Mouse (Mus musculus) thymus, adult 18-20 months (tissue): Measurements from ENCODE around the gene Cmklr1.

Source experiments
- DNase-seq, 2 experiments: peaks; one replicate each; pipeline ENCODE4 v3.0.0; 2022; ENCODE audit warnings: mixed read lengths in 2 of 2

The Cmklr1 gene

DNA sequence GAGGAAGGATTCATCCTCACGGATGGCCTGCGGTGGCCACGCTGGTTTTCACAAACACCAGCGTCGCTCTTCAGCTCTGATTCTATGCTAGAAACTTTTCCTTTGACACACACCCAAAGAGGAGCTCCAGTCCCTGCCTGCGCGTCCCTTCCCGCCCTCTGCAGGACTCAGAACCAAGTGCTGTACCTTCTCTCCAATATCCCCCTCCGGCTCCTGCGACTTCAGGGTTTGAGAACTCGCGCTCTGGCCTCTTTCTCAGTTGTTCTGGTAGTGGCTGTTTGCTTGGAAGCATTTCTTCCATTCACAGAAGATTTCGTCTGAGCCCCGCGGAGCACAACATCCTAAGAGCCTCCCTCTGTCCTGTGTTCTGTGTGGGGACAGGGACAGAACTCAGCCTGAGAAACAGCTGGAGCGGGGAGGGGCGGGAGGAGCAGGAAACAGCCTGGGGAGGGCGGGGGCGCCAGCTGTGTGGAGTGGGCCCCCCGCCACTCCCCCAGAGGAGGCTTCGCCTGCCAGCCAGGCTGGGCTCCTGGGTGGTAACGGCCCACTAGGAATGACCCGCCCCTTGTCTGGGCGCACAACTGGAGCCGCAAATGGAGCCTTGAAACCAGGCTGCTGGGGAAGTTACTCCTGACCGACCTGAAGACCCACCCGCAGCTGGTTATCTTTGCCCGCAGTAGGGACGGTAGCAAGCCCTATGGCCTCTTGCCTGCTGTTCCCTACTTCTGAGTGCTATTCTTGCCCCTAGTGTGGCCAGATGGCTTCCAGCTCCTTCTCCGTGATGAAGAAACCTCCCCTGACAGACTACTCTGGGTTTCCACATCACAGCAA is at the start of gene Cmklr1:
TSS of gene Cmklr1 (minus strand) at position 392 of the 831 bp plus-strand sequence.
- no peak for DNase-seq

DNA sequence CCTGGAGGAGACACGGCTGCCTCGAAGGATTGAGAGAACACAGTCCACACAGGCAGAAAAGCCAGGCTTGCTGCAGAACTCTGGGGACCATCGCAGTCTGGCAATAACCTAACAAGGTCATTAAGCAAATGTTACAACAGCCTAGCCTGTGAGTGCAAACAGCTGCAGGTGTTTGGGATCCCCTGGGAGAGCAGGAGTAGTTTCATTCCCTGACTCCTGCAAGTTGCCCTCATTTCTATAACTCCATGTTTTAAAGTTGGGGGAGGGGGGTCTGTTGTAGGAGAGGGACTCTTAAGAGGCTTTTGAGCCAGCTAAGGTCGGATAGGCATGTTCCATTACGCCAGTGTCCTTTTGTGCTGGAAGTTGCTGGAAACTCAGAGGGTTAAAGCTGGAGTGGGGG is 44.2 kb upstream of the Cmklr1 start:
- DNase-seq = no peak

DNA sequence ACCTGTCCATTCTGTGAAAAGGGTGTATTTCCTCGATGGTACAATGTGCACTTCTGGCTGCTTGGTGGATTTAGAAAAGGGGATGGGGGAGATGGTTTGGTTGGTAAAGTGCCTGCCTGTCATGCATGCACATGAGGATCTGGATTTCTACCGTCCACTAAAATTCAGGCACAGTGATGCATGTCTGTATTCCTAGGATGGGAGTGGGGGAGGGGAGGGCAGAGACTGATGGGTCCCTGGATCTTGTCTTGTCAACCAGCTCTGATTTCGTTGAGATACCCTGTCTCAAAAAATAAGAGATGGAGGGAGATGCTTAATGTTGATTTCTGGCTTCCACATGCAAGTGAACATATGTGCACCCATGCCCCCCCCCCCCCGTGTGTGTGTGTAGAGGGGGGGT is 43.8 kb upstream of the Cmklr1 start:
- DNase-seq = no peak

DNA sequence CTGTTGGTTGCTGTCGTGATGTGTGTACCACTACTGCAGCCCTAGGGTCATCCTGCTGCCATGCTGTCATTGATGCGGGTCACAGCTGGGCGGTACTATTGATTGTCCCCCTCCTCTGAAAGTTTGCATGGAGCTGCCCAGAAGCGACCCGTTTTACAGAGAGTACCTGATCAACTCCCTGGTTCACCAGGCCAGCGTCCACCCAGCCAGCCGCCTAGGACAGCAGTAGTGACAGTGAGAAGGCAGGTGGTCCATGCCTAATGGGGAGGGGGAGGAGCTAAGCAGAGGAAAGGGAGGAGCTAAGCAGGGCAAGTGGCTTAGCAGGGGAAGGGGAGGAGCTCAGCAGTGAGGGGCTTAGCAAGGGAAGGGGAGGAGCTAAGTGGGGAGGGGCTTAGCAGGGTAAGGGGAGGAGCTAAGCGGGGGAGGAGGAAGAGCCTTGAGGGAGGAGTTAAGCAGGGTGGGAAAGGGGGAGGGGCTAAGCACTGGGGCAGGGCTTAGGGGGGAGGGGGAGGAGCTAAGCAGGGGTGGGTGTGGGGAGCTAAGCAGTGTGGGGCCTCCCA is 43.0 kb upstream of the Cmklr1 start:
- DNase-seq = no peak

DNA sequence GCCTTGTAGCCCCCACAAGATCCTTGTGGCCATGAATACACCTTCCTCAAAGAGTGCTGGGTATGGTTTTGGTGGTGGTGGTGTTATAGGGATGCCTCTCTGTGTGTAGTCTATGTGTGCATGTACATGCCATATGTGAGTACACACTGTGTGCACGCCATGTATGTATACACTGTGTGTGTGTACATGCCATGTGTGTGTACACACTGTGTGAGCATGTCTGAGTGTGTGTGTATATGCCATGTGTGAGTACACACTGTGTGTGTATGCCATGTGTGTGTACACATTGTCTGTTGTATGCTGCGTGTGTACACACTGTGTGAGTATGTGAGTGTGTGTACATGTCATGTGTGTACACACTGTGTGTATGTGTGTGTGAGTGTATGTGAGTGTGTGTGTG is 40.6 kb upstream of the Cmklr1 start:
- DNase-seq = no peak

DNA sequence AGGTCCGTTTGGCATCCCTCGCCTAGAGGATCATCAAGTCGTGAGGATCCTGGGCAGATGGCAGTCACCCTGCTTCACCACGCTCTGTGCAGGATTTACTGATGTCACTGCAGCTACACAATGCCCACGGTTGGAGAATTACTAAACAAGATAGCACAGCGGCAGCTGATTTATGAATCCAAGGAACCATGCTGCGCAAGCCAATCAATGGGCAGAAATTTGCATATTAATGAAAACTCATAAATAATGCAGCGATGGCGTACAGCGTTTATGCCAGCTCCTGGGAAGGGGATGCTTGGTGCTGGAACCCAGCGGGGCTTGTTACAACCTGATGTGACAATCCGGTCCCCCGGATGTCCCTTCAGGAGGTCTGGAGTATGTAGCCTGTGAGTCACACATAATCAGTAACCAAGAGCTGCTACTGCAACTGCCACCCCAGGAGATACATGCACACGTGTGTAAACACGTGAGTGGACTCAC is 39.9 kb upstream of the Cmklr1 start:
- no peak for DNase-seq

DNA sequence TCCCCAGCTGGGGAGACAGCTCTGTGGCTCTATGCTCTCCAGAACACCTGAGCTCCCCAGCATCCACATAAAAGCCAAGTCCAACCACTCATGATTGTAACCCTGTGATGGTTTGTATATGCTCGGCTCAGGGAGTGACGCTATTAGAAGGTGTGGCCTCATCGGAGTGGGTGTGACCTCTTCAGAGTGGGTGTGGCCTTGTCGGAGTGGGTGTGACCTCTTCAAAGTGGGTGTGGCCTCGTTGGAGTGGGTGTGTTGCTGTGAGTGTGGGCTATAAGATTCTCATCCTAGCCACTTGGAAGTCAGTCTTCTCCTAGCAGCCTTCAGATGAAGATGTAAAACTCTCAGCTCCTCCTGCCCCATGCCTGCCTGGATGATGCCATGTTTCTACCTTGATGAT is 37.3 kb upstream of the Cmklr1 start:
- no peak for DNase-seq

DNA sequence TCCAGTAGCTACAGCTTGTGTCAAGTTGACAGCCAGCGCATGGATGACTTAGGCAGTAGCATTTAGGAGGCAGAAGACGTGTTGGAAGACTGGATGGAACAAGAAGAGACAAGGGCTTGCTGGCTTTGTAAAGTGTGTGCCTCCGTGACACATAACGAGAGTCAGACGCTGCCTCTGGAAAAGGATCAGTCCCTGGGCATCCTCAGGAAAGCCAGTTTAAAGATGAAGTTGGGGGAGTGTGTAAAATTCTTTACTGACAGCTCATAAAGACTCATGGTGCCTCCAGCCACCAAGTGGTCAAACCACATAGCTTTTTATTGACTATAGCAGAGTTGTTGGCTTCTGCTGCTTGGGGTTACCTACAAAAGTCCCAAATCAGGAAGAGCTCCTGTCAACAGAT is 35.2 kb upstream of the Cmklr1 start:
- no peak for DNase-seq

DNA sequence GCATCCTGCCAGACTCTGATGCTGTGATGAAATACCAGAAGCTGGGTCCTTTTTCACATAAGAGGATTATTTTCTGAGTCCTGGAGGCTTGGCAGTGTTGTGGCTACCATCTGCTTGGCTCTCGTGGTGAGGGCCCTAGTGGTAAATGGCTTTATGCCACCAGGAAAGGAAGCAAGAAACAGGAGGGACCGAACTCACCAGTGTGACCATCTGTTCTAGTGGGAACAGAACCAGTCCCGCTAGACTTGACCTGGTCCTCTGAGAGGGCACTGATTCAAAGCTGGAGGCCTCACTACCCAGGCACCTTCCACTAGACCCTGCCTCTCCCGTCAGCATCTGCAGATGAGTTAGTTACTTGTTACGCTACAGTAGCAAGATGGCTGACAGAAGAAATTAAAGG is 33.0 kb upstream of the Cmklr1 start:
- DNase-seq = no peak

DNA sequence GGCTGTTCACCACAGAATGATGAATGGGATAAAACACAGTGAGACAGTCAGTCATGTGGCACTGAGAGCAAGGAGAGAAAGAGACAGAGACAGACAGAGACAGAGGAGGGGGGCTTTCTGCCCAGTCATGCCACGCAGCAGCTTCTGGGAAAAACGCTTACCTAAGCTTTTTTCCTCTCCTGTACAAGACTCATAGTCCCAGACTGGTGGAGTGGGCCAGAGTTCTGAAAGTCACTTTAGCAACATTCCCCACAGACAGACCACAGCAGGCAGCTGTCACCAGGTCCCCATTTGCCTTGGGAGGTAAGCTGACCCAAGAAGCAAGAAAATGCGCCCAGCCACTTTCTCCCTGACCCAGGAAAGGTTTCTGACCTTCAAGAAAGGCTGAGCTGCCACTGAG is 32.2 kb upstream of the Cmklr1 start:
- DNase-seq = no peak

DNA sequence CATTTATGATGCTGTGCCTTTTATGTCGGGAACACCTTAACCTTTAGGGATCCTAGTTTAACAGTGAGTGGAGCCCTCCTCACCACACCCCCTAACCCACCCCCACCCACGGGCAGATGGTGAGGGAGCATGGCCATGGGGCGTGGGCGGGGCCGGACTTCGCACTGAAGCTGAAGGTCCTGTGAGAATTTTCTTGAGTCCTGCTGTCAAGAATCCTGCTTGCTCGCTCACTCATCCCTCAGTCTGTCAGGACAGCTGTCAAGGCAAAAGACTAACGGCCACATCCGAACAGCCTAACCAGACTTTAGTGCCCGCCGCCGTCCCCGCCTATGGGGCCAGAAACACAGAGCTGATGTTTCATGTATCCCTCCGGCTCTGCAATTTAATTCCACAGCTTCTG is 31.0 kb upstream of the Cmklr1 start:
- DNase-seq = no peak

DNA sequence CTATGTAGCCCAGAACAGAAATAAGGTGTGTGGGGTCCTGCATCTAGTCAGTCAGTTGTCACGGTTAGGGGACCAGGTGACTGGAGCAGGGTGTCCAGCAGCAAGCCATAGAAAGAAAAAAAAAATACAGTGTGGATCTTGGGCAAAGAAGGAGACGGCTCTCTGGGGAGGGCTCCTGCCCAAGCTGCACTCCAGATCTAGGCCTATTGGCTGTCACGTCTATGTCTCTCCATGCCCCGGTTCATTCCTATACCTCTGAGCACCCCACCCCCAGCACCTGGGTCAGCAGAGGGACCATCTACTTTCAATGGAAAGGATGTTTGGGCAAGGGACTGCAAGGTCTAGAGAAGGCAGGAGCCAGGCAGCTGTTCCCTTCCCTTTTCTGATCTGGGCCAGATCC is 29.3 kb upstream of the Cmklr1 start:
- no peak for DNase-seq

DNA sequence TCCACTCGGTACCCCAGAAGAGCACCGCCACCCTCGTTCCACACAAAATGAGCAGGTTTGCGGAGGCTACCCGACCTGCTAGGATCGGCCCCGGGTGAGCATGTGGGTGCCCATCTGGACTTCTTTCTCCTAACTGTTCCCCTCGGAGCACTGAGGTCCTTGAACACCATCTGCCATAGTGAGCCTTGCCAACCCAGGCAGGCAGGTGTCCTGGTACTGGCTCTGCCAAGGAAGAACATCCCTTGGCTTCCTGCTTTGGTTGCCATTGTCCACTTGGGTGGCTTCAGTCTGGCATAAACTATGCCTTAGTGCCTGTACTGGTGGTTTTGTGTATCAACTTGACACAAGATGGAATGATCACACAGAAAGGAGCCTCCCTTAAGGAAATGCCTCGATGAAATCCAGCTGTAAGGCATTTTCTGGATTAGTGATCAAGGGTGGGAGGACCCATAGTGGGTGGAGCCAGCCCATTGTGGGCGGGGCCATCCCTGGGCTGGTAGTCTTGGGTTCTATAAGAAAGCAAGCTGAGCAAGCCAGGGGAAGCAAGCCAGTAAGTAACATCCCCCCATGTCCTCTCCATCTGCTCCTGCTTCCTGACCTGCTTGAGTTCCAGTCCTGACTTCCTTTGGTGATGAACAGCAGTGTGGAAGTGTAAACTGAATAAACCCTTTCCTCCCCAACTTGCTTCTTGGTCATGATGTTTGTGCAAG is 28.7 kb upstream of the Cmklr1 start:
- DNase-seq = no peak

DNA sequence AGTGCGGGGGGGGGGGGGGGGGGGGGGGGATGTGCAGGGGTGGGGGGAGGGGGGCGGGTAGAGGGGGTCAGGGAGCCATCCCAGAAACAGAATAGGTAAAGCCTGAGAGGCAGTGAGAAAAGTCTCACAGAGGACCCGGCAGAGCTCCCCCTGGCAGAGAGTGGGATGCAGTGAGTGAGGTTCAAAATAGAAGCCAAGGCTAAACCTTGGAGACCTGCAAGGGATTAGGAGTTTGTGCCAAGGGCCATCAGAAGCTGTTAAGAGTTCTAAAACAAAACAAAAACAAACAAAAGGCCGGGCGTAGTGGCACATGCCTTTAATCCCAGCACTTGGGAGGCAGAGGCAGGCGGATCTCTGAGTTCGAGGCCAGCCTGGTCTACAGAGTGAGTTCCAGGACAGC is 27.3 kb upstream of the Cmklr1 start:
- no peak for DNase-seq

DNA sequence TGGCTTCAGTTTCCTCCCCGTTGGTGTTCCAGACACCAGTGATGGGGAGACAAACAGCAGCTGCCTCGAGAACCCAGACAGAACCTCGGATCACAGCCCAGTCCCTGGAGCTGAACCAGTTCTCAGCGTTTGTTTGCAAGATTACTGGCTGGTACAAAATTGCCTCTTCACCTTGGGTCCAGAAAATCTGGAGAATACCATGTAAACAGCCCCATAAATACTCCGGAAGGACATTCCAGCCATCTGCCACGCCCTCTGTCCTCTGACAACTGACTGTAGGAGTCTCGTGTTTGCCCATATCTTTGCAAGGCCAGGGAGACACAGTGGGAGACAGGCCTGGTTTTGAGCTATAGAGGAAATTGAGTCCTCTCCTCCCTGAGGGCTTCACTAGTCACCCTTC is 24.6 kb upstream of the Cmklr1 start:
- no peak for DNase-seq

DNA sequence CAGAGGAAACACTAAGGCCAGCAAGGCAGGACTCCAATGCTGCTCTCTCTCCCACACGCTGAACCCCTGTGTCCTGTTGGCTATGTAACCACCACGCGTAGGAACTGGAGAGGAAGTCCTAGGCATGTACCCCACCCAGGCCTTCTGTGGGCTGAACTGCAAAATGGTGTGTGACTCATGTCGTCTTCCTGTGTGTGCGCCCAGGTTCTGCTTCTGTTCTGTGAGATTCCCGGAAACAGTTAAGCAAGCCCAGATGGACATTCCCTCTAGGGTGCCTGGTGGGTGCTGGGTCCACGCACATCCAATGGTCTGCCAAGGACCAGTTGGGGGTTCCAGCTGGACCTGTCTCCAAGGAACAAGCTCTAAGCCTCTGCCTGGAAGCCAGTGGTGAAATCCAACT is 22.2 kb upstream of the Cmklr1 start:
- no peak for DNase-seq

DNA sequence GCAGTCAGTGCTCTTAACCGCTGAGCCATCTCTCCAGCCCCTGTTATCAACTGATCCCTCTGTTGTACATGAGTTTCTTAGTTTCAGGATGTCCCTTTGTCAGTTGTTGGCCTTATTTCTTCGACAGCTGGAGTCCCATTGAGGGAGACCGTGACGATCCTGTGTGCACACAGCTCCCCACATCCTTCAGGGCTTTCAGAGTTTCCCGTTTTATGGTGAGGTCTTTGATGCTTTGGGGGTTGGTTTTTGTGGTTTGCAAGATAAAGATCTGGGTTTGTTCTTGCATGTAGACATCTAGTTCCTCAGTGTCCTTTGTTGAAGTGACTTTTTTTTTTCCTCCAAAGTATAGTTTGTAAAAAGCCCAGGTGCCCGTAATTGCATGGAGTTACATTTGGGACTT is 20.4 kb upstream of the Cmklr1 start:
- peak; percentile 20 to 67 for DNase-seq

DNA sequence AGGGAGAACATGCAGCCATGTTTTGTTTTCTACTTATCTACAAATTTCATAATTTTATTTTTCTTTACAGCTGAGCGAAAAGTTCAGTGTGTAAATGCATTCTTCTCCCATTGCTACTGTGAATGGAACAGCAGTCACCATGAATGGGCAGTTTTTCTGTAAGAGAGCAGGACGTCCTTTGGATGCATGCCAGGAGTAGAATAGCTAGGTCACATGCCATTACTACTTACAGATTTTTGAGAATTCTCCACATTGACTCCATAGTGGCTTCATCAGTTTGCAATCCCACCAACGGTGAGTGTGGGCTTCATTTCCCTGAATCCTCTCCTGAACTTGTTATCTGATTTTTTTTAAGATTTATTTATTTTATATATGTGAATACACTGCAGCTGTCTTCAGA is 19.9 kb upstream of the Cmklr1 start:
- no peak for DNase-seq

DNA sequence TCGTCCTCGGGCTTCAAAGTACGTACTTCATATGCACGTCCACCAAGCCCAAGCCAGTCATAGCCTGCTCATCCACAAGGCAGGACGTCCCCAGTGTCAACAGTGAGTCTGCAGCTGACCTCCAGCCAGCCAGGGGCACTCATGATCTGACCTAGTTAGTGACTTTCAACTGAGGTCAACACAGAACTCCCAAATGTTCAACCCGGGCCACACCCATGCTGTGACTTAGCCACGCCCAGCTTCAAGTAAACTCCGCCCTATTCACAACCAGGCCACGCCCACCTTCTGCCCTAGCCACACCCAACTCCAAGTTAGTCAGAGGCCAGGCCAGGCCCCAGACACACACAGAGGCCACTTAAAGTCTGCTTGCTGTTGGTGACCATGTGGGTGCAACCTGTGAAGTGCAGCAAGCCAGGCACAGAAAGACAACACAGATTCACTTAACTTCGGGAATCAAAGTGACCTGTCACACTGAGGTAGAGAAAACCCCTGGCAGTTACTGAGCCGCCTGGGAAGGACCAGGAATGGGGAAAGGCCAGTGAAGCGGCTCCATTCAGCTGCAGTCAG is 14.5 kb upstream of the Cmklr1 start:
- no peak for DNase-seq

DNA sequence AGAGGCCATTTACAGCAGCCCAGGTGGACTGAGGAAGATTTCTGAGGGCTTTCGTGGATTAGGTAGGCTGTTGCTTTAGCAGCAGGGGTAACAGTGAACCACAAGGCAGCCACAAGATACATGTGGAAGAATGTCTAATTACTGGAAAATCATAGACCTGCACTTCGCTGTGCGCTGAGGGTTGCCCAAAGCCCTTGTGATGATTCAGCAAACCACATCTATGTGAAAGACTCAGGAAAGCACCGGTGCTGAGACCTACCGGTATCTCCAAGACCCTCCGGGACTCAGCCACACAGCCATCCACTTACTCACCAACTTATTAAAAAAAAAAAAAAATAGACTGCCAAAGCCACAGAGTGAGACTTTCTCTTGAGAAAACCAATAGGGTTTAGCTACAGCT is 13.9 kb upstream of the Cmklr1 start:
- no peak for DNase-seq

DNA sequence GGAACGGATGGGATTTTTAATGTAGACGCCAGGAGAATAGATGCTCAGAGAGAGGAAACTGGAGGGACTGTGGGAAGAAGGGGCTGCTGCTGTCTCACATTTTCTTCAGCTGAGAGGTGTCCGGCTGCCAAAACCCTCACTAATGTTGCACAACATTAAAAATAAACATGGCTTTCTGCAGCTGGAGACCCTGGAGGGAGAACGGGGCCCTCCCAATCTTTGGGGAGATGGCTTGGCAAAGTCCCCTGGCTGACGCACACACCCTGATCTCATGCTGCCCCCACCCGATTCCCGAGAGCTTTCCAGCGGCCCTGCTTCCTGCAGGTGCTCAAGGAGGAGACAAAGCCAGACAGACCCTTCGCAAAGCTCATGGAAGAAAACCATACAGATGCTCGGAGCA is 10.6 kb upstream of the Cmklr1 start:
- DNase-seq = no peak

DNA sequence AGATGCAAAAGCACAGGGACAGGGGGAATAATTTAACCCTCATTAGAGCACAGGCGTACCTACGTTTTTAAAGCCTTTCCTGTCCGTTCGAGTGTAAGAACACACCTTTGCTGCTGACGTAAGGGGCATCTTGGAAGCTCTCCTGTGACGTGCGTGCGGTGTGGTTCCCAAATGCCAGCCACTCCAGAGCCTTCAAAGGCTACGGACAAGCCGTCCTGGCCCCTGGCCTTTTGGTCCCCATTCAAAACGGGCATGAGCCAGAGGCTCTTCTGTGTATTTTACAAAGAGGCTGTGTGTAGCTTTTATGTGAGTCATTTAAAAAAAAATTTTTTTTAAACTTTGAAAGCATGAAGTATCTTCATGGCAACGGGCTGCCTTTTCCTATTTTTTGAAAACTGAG is 4.6 kb upstream of the Cmklr1 start:
- DNase-seq = no peak

DNA sequence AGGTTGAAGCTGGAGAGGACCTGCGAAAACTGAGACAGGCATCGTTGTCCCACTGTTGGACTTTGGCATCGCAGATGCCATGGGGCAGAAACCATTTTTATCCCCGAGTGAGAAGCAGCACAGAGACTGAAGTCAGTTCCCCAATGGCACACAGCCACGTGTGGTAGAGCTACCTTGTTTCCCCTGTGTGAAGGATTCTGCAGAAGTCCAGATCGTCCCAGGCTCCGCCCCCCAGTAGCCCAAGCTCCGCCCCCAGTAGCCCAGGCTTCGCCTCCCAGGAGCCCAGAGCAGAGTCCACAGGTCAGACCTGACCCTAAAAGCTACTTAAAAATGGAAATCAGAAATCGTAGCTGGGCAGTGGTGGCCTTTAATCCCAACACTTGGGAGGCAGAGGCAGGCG is 4.0 kb upstream of the Cmklr1 start:
- DNase-seq = no peak

DNA sequence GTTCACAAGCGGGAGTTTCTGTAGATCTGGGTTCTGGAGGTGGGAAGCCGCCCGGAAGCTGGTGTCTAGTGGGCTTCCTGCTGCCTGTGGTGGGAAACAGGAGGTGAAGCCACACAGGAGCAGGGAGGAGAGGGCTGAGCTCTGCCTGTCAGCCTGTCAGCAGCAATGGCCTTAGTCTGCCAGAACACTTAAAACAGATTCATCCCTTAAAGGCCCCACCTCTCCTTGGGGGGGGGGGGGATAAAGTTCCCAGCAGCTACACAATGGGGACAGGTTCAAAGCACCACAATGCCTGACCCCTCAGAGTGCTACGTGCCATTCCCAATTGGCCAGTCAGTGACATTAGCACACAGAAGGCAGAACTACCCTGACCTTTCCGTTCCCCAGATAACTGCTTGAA is 2.0 kb upstream of the Cmklr1 start:
- no peak for DNase-seq
